Mouse (Mus musculus): ENCODE data around the gene Hoxc4.

Hoxc4 gene

DNA sequence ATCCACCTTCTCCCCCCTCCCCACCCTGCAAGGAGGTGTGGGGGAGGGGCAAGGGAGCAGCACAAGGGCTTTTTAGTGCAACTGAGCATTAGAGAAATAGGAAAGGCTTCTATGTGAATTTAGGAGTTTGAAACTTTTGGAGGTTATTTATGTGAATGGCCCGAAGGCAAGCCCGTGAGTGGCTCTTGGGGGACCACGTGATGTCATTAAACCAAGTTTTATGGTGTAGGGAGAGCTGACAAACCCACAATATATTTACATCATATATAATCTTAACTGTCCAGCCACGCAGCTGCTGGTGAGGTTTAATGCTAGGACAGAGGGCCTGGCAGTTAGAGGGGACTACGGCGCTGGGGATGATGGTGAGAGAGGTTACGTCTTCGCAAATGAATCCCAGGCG lies at the start of gene Hoxc4:
Gene Hoxc4 (plus strand): TSS at position 299 of the 400 bp plus-strand sequence.
- DNase-seq (ENCODE audit: extremely low spot score): no peak

DNA sequence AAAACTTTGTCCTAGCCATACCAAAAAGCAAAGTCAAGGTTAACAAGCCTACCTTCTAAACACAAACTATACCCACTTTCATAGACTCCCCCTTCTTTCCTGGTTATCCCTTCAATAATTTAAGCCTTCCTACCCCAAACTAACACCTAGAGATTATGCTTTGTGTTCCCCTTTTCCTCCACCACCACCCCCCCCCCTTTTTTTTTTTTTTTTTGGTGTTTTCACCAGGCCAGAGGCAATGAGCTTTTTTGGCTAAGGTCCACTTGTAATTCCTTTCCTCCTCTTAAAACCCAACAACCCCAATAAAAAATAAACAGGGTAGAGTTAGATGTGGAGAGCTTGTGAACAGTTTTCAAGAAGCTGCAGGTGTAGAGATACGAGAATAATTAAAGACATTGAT lies 49.4 kb upstream of the Hoxc4 start:
- DNase-seq (ENCODE audit: extremely low spot score): no peak

DNA sequence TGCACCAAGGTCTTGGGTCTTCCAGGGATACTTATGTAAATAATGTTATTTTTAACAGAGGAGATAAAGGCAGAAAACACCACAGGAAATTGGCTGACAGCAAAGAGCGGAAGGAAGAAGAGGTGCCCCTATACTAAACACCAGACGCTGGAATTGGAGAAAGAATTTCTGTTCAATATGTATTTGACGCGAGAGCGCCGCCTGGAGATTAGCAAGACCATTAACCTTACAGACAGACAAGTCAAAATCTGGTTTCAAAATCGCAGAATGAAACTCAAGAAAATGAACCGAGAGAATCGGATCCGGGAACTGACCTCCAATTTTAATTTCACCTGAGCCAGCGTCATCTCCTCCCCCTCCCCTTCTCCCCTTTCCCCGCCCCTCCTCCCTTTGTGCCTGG lies 48.0 kb upstream of the Hoxc4 start:
- DNase-seq (ENCODE audit: extremely low spot score): no peak

DNA sequence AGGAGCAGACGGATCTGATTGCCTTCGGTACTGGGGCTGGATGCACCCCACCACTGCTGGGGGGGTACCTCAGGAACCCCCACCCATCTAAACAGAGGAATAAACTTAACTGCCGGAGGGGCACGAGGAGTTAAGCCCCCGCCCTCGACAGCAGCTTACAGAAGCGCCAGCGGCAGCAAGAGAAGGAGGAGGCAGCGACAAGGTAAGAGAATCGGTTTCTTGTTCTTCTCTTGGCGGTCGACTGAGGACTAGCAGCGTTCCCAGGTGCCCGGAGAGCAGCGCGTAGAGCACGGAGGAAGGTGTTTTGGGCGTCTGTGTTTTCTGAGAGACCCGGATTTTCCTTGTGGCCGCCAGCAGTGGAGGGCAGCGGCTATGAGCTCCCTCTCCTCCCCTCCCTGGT lies 46.5 kb upstream of the Hoxc4 start:
- no peak for DNase-seq (ENCODE audit: extremely low spot score)

DNA sequence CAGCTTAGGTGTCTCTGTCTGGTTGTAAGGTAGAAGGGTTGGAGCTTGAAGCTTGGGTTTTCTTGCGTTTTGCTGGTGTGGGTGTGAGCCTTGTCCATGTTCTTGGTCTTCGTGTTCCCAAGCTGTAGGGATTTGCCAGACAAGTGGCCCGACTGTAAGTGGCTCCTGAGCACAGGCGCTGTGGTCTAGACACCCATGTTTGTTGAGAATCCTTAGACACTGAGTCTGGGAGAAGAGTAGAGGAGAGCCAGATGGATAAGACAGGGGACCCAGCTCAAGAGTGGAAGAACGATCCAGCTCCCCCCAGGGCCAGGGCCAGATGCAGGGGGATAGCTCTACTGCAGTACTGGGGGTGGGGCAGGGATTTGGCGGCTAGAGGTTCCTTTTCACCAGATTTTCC lies 46.0 kb upstream of the Hoxc4 start:
- DNase-seq (ENCODE audit: extremely low spot score): no peak

DNA sequence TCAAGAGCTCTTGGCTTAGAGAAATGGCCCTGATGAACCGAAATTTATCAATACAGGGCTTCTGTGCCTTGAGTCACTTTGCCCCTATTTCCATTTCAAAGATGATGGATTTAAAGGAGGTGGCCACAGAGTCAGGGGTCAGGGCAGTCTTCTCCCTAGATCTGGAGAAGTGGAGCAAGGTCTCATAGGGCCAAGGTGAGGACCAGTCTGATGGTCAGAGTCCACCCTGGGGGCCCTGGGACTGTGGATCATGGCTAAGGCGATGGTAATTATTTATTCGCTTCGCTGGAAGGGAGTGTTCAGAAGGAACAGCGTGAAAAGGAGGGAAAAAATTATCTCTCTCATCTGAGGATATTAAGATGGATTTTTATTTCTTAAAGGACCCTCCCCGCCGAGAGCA lies 43.7 kb upstream of the Hoxc4 start:
- no peak for DNase-seq (ENCODE audit: extremely low spot score)

DNA sequence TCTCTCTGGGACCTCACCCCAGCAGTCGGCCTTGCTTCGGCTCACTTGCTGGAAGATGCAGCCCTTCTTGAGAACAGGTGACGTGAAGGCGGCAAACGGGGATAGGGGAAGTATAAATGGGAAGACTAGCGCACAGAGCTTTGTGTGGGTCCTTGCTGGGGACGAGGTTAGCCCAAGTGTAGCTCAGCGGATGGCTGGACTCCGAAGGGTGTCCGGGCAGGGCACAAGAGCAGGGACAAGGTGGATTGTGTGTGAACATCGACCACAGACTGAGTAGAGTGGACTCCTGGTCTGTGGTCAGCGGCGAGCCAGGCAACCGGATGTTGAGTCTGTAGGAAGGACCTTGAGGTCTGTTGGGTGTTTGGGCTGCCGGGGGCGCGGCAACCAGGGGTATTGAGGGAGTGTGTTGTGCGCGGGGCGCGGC lies 43.0 kb upstream of the Hoxc4 start:
- no peak for DNase-seq (ENCODE audit: extremely low spot score)

DNA sequence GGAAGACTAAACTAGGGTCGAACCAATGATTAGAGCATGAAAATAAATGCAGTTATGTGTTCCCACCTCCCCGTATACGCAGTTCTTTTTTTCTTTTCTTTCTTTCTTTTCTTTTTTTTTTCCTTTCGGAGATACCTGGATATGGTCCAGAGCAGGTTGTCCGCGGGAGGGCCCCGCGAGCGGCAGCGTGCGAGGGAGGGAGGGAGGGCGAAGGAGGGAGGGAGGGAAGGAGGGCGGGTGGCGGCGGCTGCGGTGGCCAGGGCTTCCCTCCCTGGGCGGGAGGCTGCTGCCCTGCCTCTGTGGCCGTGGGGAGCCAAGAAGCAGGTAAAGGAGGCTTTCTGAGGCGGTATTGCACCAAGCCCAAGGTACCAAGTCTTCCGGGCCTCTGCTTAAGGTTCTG lies 42.6 kb upstream of the Hoxc4 start, which contains the start of gene Hoxc9:
Gene Hoxc9 (plus strand): TSS at position 269 of the 400 bp plus-strand sequence.
- DNase-seq (ENCODE audit: extremely low spot score): no peak

DNA sequence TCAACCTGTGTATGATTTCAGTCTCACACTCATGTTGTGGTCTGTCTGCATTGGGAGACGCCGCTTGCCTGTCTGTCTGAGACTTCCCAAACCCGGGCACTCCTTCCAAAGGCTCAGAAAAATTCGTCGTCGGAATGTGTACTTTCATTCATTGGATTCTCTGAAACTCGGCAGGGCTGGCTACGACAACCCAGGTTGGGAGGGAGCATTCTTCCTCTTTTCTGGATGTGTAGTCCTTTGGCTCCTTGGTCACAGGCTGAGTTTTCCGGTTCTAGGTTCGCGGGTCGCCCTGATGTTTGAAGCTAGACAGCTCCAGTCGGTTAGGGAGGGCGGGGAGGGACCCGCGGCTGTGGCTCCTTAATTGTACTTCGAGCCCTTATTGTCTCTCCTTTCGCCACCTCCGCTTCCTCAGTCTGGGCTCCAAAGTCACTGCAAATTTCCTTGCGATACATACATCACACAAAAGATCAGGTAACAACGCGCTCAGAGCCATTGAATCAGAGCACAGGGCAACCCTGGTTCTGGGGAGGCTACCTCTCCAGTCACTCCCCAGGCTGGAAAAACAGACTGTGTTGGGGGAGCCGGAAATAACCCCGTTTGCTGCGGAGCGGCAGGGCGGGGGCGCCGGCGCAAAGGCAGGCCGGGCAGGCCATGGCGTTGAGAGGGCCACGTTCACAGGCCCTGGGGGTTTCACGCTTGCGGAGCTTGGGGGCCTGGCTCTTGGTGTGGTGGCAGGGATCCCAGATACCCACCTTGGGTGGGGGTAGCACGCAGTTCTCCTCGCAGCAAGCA lies 41.9 kb upstream of the Hoxc4 start:
- no peak for DNase-seq (ENCODE audit: extremely low spot score)

DNA sequence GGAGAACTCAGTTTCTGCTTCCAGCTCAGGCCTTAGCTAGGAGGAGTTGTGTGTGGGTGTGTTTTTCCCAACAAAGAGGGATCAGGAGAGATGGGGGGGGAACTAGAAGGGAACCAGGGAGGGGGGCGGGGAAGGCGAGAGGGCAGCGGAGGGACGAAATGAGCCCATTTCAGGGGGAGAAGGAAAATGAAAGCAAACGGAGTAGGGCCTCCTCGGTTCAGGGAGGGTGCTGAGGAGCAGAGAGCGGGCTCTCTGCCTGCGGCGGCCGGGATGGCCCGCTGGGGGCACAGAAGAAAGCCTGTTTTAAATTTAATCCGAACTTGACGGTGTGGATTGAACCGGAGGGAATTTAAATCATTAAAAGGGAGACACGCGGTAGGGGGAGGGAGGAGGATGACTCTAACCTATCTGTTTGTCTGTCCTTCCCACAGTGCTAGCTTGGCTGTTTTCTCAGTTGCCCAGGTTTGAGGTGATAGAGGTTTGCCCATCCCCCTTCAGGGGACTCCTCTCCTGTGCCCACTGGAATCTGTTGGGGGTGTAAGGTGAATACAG lies 41.2 kb upstream of the Hoxc4 start:
- no peak for DNase-seq (ENCODE audit: extremely low spot score)

DNA sequence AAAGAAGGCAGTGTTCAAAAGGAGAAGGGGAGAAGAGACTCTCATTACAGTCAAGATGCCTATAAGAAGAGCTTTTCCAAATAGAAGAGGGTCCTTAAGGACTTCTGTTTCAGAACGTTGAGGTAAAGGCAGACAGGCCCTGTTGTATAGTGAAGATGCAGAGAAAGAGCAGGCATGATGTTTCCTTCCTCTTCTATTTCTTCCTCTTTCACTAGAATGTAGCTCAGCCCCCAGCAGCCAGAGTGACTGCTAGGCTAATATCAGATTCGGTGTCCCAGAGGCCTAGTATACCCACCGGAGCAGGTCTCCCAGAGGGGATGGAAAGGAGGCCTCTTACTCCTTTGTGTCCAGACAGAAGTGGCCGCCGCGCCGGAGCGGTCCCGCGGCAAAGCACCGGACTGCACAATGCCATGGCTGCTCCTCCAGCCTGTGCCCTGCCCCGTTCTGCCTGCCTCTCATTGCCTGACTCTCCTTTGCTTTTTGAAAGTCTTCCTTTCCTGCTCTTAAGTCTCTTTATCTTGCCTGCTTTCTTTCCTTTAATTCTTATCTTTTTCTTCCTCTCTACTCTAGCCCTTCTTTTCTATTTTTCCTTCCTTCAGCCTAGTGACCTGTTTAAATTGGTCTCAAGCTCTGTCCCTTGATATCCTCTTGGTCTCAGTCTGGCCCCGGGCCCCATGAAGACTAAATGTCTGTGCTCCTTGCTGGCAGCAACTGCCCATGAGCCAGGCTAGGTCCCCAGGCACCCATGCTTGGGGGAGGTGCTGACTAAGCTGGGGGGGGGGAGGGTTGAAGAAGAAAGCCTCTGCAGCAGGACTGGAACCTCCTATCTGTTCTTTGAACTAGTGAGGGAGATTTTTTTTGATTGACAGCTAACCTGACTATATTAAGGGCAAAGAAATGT lies 39.9 kb upstream of the Hoxc4 start:
- no peak for DNase-seq (ENCODE audit: extremely low spot score)

DNA sequence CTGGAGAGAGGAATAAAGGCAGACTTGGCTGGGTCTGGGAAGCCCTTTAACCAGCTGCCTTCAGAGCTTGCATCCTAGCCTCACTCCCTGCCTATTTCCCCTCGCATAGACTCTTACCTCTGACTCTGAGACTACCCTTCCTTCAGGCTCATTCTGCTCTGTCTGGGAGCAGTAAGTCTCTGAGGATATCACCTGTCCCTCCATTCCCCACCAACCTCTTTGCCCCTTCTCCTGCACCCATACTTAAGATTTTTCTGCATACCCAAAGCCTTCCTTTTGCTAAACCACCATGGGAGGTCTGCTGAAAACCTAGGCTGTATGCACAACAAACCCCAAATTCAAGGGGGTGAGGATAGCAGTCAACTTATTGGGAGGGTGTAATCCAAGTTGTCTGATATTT lies 38.8 kb upstream of the Hoxc4 start:
- DNase-seq (ENCODE audit: extremely low spot score): no peak

DNA sequence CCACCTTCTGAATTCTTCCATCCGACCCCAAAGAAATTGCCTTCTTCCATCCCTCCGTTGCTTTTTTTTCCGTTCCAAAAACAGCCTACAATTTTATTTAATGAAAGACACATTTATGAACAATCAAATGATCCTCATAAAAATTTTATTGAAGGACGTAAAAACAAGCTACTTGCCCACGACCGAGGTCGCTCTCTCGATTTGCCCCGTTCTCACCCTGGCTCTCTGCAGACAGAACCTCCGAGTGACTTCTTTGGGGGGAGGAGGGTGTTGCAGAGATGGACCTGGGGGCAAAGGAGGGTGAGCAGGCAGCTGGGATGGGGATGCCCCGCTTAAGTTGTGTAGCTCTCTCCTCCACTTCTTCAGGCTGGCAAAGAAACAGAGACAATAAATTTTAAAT lies 38.4 kb upstream of the Hoxc4 start:
- DNase-seq (ENCODE audit: extremely low spot score): no peak

DNA sequence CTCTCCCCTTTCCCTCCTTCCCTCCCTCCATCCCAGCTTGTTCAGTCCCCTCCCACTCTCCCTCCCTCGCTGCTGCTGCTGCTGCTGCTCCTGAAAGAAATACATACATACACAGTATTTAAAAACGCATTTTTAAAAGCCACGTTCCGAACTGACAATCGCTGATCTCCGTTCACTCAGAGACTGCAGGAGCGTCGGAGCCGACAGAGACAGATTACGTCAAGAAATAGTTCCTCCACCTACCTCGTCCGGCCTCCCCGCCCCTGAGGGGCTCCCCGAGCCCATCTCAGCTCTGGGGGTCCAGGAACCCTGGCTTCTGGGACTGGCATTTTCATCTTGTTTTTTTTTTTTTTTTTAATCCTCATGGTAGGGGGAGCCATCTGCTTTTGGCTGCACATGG lies 37.8 kb upstream of the Hoxc4 start:
- DNase-seq (ENCODE audit: extremely low spot score): no peak

DNA sequence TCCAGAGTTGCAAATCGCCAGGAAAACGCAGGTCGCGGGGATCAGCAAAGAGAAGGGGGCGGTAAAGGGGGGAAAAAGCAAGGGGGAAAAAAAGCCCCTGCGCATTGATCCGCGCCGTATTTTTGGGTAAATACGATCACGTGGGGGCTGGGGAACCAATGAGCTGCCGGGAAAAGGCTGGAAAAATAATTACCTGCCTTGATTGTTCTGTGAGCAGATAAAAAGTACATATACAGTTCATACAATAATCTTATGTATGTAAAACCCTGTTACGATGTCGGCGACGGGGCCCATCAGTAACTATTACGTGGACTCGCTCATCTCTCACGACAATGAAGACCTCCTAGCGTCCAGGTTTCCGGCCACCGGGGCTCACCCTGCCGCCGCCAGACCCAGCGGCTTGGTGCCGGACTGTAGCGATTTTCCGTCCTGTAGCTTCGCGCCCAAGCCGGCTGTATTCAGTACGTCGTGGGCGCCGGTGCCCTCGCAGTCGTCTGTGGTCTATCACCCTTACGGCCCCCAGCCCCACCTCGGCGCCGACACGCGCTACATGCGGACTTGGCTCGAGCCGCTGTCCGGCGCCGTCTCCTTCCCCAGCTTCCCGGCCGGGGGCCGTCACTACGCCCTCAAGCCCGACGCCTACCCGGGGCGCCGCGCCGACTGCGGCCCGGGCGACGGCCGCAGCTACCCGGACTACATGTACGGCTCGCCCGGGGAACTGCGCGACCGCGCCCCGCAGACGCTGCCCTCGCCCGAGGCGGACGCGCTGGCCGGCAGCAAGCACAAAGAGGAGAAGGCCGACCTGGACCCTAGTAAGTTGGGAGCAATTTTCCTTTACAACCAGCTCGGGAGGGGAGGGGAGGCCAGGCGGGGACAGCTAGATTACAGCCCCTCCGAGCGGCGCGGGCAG lies 37.1 kb upstream of the Hoxc4 start:
- no peak for DNase-seq (ENCODE audit: extremely low spot score)

DNA sequence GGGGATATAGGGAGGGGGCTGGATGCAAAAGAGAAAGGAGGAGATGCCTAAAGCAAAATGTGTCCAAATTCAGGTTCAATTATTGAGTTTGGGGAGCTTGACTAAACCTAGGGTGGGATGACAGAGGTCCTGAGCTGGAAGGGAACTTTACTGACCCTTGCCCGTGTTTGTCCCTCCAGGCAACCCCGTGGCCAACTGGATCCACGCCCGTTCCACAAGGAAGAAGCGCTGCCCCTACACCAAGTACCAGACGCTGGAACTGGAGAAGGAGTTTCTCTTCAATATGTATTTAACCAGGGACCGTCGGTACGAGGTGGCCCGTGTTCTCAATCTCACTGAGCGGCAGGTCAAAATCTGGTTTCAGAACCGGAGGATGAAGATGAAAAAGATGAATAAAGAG lies 35.0 kb upstream of the Hoxc4 start:
- DNase-seq (ENCODE audit: extremely low spot score): no peak

DNA sequence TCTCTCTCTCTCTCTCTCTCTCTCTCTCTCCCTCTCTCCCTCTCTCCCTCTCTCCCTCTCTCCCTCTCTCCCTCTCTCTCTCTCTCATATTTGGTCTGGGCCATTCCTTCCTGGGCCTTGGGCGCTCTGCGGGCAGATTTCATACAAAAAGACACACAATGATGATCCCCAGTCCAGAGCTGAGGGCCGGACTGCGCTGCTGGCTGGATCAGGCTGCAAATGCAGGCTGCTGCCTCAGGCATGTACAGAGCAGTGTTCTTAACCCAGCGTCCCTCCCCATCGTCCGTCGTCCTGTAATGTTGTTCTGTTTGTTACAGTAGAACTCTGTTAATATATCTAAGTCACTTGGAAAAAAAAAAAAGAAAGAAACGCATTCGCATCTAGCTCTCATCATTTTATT lies 34.2 kb upstream of the Hoxc4 start:
- DNase-seq (ENCODE audit: extremely low spot score): no peak

DNA sequence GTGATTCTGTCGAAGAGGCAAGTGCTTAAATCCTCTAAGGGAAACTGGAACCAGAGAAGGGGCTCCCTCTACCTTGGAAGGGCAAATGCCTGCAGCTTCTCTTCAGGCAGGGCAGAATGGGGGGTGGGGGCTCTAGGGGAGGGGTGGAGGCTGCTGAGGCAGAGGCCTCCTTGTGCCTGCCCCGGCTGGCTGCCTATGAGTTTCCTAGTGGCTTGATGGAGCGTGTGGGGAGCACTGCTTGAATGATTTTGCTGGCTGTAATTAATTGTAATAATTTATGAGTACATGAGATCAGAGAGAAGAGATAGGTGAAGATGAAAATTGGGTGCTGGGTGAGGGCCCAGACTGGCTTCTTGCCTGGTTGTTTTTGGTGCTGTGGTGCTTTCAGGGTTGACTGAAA lies 33.8 kb upstream of the Hoxc4 start:
- no peak for DNase-seq (ENCODE audit: extremely low spot score)

DNA sequence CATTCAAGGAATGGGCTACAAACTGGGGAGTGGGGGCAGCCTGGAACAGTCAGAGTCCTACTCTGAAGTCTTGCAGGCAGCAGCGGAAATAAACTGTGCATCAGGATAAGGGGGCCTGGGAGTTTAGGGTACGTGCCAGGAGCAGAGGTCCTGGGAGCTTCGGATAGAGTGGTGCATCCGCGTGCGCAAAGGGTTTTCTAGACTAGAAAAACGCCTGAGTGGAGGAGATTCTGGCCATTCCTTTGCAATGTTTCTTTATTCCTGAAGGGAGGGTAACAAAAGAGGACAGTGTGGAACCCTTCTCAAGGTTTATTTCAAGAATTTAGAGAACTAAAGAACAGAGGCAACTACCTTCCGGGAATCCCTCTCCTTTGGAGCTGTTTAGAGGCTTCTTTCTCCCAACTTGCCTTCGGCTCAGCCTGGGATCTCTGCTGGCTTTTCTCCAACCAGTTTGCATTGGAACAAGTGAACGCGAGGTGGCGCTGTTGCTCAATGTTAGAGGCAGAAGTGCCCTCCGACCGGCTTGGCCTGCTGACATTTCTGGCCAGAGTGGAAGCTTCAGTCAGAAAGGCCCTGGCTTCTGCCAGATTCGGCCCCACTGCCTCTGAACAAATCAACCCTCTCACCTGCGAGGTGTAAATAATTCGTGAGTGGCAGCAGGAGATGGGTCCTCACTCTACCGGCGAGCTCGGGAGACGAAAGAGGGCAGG lies 31.5 kb upstream of the Hoxc4 start:
- peak; percentile 94 for DNase-seq (ENCODE audit: extremely low spot score)

DNA sequence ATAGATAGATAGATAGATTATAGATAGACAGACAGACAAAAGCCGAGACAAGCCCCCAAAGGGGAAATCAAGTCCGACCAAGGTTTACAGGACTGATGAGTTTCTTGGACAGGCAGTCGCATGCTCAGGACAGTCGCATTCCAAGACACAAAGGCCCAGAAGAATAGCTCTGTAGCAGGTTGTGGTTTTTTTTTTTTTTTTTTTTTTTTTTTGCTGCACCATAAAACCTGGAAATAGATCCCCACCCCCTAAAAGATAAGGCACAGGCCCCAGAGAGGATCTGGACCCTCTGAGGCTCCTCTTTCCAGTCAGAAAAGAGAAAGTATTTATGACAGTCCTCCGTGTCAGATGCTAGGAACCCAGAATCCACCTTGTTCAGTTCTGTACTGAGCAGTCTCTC lies 30.7 kb upstream of the Hoxc4 start:
- DNase-seq (ENCODE audit: extremely low spot score): no peak

Measured in embryo, embryonic 9.5 days (tissue).